Mouse (Mus musculus): Measurements from ENCODE around the gene Zmpste24.
"Not testable (repeated sequence)": the region's sequence is repeated elsewhere in the genome, so short reads cannot be mapped to it uniquely, and the experiment has no call there.

The Zmpste24 gene

DNA sequence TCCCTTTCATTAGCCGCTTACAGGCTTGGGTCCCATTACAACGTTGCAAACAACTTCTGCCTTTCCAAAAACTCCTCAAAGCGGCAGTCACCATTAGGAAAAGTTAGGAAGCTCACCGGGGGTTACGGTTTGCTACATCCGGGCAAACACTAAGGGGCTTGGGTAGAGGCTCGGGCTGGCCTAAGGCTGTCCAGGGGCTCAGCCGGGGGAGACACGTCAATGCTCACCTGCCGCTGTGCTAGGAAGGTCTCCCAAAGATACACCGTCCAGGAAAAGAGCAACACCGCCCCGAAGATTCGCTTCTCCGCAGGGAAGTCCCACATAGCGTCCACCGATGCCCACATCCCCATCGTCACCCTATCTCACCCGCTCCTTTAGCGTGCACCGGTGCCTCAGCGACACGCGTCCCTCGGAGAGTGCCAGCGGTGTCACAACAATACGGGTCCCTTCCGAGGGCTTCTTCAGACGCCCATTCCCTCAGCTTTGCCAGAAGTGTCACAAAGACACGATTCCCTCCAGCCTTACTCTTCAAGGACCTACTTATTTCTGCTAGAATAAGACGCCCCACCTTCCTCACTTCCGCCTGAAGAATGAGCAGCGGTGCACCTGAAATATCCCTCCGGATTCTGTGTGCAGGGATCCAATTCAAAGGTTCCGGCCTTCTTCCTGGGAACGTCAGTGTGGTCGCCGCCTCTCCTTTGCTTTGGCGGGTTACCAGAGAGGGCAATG is at the start of gene Zmpste24:
Zmpste24 (minus strand) TSS at position 592 of the 729 bp plus-strand sequence.
- DNase-seq, result peak; percentile 83

DNA sequence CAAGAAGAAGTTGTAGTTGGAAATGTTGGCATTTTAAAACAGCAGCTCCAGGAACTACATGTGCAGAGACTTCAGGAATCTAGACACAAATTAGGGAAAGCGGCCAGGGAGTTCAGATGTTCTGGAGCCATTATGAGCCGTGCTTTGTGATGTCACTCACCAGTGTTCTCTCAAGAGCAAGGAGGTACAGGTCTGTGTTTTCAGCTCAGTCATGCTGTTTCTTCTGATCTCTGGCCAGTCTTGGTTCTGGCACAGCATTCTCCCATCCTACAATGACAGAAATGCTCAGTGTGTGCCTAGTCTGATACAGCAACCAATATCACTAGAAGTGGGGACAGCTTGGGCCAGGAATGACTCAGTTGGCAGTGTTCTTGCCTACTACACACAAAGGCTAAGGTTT is 11.1 kb upstream of the Zmpste24 start, which contains the start of gene Tmco2:
Tmco2 (minus strand) TSS at position 101 of the 400 bp plus-strand sequence.
- DNase-seq, result no peak

DNA sequence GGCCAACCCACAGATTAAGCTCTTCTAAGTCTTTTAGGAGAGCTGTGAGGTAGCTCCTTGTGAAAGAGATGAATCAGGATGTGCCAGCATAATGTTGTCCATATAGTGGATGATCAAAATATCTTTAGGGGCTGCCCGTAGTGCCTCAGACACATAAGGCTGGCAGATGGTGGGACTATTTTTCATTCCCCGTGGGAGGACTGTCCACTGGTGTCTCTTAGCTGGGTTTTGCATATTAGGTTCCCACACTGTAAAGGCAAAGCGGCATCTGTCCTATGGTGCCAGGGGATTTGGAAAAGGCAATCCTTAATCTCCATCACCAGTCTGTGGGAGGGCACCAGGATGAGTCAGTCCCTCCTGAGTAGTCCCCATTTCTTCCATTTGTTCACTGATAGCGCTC is 5.3 kb upstream of the Zmpste24 start:
- DNase-seq, result no peak

DNA sequence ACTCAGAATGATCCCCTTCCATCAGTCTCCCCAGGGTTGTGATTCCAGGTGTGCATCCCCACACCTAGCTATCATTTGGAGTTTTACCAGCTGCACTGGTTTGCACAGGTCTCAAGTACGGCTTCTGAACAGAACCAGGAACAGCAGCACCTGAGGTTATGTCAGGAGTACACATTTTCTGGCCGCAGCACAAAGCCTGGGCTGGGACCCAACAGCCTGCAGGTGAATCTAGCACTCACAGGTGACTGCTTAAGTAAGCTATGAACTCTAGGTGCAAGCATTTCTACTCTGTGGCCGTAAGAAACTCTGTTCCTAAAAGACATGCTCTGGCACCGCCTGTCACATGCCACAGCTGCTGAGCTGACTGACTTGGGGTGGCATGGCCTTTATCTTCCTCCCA is 7.8 kb downstream of the Zmpste24 start:
- no peak for DNase-seq

DNA sequence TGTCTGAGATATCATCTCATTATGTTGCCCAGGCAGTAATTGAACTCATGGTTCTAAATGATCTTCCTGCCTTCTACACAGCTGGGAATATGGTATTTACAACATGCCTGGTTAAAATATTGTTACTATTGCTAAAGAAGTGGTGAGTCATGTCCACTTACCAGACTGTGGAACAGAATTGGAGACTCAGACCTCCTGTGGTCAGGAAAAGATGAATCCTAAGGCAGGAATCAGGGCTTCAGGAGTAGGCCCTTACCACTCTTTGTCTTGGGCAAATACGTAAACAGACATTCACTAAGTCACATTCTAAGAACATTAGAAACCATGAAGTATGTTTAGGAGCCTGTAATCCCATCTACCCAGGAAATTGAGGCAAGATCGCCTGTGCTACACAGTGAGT is 9.3 kb downstream of the Zmpste24 start:
- no peak for DNase-seq

GRCm38 (mm10) chr4:121084506-121084905 is 13.5 kb downstream of the Zmpste24 start:
- DNase-seq, result no peak

- no peak for DNase-seq
Observed at GRCm38 (mm10) chr4:121080395-121080794, 17.6 kb downstream of the Zmpste24 start.

DNA sequence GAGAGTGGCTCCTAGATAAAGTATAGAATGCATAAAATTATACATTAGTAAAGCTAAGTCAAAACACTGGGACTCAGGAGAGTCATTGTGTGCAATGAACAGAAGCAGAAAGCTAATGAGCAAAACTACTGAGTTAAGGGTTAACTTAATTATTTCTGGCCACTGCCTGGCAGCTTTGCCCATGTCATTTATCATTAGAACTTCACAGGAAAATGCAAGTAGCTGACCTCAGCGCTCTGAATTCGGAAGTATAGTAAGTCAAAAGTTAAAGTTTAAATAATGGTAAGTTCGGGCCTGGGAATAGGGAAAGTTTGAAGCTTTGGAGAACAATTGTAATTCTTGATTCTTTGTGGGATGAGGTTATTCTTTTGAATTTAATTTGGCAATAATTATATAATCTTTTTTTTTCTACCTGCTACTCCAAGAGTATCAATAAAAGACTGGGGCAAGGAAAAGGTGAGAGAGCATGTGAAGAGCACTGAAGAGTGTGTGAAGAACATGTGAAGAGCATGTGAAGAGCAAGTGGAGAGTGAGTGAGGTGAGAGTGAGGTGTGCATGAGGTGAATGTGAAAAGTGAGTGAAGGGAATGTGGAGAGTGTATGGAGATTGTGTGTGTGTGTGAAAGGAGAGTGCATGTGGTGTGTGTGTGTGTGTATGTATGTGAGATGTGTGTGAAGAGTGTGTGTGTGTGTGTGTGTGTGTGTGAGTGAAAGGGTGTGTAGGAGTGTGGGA is 20.0 kb downstream of the Zmpste24 start:
- no peak for DNase-seq

GRCm38 (mm10) chr4:121074250-121074649 is 23.8 kb downstream of the Zmpste24 start:
- no peak for DNase-seq

DNA sequence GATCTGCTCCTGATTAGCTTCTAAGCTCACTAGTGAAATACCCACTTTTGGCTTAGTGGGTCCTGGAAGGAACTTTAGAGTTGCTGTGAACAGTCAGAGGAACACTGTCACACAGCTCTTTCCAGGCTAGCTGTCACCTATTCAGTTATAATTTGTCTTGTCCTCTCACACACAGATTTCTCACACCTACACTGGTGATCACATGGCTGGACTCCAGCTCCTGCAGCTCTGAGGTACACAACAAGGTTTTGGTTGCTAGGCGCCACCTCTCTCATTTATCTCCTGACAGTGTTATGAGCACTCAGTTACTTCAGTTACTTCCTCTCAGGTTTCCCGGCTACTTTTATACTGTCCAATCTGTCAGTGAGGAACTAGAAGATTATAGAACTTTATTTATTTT is 32.7 kb downstream of the Zmpste24 start:
- DNase-seq, result no peak

- DNase-seq, result not testable (repeated sequence)
Observed at GRCm38 (mm10) chr4:121059218-121059617, 38.8 kb downstream of the Zmpste24 start.

GRCm38 (mm10) chr4:121057032-121057431 is 41.0 kb downstream of the Zmpste24 start:
- DNase-seq, result no peak

GRCm38 (mm10) chr4:121056342-121056741 is 41.7 kb downstream of the Zmpste24 start:
- DNase-seq, result no peak

- peak; percentile 80 for DNase-seq
Observed at GRCm38 (mm10) chr4:121052454-121053323, 45.4 kb downstream of the Zmpste24 start.

DNA sequence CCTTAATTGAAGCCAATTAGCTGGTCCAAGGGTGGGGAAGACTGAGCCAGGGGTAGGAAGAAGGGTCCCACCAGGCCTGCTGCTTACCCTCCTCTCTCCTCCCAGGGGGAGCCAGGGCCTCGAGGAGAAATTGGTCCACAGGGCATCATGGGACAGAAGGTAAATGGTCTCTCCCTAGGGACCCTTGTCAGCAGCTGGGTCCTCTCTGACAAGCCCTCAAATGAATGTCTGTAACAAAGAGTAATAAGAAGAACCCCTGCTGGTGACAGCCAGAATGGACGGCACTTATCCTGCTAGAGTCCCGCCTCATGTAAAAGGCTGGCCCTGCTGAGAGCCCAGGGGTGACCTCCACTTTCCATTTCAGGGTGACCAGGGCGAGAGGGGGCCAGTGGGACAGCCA is 46.2 kb downstream of the Zmpste24 start:
- no peak for DNase-seq

- DNase-seq, result no peak
Observed at GRCm38 (mm10) chr4:121042946-121043345, 55.1 kb downstream of the Zmpste24 start.

DNA sequence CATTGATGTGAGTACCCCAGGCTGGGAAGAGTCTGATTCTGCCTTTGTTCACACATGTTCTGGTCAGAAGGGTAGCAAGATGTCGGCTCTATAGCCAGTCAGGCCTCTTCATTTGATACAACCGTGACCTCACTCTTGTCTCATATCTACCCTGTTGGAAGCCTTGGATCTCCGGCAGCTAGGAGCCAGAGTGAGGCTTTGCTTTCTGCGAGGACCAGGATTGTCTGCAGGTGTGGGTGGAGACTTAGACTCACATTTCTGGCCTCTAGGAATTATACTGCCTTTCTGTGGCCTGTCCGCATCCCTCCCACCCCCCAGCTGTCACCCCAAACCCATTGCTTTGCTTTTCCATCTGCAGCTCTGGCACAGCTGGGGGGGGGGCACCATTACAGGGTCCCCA is 55.6 kb downstream of the Zmpste24 start:
- DNase-seq, result no peak

GRCm38 (mm10) chr4:121040897-121041671 is 57.0 kb downstream of the Zmpste24 start:
- DNase-seq, result peak; percentile 58

GRCm38 (mm10) chr4:121040323-121040722 is 57.7 kb downstream of the Zmpste24 start:
- DNase-seq, result no peak

GRCm38 (mm10) chr4:121039331-121040115 is 58.5 kb downstream of the Zmpste24 start, which contains the start of gene Col9a2:
Gene Col9a2, plus strand, starts transcription at chr4:121039385.
- DNase-seq, result no peak

- no peak for DNase-seq
Observed at GRCm38 (mm10) chr4:121033006-121033405, 65.0 kb downstream of the Zmpste24 start.

Measured in cerebellum, adult 11-12 months (tissue).